Mouse (Mus musculus): ENCODE data around the gene Mrps11.

Mrps11 gene

DNA sequence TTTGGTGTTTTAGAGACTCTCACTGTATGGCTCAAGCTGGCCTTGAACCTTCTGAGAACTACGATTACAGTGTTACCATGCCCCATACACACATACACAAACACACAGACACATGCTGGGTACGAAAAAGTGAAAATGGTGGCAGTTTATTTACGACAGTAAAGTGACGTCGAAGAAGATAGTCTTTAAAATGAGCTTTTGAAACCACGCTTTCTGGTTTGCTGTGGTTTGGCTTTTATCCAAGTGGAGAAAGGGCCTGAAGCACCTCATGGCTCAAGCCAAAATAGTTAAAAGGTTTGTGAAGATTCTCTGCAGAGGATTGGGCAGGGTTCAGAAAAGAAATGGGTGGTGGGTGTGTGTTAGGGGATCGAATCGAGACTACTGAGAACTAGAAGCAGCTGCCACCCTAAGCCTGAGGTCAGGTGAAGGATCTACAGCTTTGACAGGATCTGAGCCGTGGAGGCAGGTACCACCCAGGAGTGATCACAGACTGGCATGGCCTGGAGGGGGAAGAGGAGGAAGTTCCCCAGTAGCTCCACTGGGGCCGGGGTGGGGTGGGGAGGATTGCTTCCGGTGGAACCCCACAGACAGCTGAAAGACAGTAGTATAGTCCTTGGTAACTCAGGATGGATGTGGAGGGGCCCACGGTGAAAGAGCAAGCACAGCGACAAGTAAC is 11.1 kb downstream of the Mrps11 start:
- DNase-seq (ENCODE audit: low spot score in 2 of 2): no peak

DNA sequence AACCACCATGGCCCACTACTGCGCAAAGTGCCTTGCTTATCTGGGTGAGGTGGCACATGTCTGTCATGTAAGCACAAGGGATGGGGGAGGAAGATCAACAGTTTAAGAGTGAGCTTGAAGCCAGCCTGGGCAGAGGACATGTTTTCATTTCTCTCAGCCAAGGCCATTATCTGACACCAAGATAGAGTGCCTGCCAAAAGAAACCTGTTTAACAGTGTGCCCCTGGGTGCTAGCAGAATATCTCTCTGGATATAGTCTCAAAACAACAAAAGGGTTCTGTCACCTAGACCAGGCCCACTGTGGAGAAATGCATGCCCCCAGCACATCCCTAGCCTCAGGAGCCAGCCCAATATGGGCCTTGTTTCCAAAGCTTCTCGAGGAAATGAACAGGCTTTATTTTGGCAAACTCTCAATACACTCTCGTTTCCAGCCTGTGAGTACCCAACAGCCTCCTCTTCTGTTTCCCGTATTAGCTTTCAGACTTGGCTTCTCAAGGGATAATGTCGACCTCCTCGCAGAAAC is 11.7 kb downstream of the Mrps11 start:
- DNase-seq (ENCODE audit: low spot score in 2 of 2): no peak

DNA sequence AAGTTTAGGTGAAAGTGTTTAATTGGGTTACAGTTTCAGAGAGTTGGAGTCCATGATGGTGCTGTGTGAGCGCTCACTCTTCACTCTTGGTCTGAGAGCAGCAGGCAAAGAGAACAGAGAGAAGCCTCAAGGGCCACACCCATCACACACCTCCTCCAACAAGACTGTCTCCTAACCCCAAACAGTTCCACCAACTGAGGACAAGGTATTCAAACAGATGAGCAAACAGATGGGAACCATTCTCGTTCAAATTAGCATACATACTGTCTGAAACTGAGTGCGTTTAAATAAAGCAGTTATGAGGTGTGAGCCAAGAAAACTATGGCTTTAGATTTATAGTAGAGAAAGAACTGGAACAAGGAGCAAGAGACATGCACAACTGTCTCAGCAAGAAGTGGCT is 13.7 kb downstream of the Mrps11 start:
- DNase-seq (ENCODE audit: low spot score in 2 of 2): no peak

DNA sequence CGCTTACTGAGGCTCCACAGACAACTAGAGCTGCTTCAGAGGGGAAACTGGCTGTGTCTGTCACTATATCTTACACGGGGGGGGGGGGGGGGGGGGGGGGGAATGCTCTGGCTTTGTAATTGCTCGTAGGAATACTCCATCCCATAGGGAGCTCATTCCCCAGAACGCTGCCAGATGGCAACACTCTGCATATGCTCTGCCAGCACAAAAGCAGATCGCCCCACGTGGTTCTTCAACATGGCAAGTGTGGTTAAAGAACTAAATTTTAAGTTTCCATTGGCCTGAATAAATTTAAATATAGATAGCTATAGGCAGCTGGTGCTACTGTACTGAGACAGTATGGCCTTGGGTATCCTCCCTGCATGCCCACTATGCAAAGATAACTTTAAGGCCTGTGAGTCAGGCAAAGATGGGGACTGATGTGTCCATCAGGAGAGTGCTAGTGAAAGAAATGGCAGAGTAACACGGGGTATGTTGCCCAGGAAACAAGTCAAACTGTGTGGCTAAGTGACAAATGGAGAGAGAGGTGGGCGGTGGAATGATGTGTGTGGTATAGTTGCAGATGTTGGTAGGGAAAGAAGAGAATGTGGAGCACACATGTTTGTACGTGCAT is 15.0 kb downstream of the Mrps11 start:
- DNase-seq (ENCODE audit: low spot score in 2 of 2): peak; percentile 88 to 91

DNA sequence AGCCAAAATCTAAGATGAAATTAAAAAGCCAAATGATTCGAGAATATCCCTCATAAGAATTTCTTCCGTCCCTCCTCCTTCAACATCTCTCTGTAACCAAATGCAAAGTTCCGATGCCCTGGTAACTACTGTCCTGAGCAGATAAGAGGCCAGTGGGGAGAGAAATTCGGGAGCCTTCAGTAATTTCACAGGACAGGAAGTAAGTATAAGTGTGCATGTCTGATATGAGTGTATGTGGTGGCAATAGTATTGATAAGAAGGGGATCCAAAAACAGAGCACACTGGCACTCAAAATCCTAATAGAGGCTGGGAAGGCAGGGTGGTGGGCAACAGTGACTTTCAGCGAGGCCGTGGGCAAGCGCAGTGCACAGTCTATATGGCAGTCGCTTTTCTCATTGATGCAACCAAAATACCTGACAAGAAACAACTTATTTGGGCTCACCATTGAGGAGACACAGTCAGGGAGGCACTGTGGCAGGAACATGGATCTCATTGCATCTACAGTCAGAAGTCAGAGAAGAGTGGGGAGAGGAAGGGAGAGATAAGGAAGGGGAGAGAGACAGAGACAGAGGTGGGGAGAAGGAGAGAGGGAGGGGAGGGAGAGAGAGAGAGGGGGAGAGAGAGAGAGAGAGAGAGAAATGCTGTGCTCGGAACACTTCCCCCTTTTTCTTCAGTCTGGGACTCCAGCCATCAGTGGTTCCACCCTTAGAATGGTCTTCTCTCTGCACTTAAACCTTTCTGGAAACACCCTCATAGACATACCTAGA is 17.0 kb downstream of the Mrps11 start:
- no peak for DNase-seq (ENCODE audit: low spot score in 2 of 2)

DNA sequence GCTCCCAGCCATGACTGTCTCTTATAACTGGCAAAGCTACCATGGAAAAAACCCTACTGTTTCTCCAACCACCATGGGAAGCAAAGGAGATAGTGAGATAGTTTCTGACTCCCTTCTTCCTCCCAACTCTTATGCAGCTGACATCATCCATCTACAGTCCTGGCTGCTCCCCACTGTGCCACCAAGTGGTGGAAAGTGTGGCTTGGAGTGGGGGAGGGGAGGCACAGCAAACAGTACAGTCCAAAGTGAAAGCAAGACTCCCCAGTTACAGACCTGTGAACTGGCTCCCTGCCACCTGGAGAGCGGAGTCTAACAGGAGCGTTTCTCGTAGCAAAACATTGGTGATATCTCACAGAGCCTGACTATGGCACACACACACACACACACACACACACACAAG is 20.9 kb downstream of the Mrps11 start:
- no peak for DNase-seq (ENCODE audit: low spot score in 2 of 2)

DNA sequence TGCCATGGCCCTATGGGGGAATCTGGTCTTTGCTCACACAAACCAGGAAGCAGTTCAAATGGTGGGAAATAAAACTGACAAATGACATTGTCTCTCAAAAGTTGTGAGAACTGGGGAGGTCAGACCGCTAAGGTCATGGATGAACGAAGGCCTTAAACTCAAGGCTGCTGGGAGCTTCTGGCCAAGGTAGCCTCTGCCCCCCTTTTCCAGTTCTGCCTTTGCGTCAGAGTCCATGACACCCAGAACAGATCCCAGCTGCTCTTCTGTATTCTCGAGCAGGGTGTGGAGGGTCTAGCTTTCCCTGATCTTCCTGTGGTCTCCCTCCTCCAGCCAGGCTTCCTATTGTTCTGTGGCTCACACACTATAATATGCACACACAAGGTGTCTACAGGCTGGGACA is 24.3 kb downstream of the Mrps11 start:
- DNase-seq (ENCODE audit: low spot score in 2 of 2): no peak

DNA sequence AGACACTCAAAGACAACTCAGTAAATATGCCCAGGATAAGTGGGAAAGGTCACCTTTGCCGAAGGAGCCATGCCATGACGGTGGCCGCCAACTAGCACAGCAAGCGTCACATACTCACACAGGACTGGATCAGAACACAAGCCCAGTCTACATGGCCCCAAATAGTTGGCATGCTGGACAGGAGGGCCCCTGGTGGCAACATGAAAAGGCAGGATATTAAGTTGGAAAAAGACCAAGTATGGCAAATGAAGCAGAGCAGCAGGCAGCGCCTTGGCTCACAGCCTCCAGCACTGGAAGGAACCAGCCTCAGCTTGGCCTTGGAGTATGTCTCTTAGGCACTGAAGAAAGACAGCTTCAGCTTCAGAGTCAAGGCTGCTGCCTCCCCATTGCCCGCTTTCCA is 30.9 kb downstream of the Mrps11 start:
- DNase-seq (ENCODE audit: low spot score in 2 of 2): peak in 1 of 2 experiments; percentile 16

DNA sequence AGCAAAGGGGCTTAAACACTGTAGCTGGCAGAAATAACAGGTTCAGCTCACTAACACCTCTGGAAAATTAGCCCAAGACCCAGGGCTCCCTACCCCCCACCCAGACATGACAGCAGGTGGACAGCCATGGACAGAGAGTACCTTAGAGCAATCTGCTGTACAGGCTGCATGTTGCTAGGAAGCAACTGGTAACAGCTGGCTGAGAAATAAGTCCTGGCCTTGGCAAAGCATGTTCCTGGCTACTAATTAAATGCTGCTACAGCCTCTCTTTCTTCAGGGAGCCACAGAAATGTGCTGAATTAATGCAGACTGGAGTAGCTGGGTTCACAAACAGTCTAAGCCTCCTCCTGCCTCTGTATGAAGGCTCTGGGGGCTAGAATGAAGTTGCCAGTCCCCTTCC is 31.8 kb downstream of the Mrps11 start:
- DNase-seq (ENCODE audit: low spot score in 2 of 2): peak in 1 of 2 experiments; percentile 20

DNA sequence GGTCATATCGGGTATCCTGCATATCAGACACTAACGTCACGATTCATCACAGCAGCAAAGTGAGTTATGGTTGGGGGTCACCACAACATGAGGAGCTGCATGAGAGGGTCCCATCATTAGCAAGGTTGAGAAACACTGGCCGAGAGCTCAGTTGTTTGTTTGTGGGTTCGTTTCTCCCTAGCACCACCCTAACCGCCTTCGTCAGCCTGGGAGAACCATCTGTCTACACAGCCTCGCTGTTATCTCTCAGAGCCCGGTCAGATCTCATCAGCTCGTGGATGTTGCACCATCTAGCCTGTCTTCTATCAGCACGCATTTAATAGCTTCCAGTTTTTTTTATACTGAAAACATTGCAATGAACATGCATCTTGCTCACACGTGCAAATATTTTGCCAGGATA is 35.4 kb downstream of the Mrps11 start:
- peak in 1 of 2 experiments; percentile 9 for DNase-seq (ENCODE audit: low spot score in 2 of 2)

DNA sequence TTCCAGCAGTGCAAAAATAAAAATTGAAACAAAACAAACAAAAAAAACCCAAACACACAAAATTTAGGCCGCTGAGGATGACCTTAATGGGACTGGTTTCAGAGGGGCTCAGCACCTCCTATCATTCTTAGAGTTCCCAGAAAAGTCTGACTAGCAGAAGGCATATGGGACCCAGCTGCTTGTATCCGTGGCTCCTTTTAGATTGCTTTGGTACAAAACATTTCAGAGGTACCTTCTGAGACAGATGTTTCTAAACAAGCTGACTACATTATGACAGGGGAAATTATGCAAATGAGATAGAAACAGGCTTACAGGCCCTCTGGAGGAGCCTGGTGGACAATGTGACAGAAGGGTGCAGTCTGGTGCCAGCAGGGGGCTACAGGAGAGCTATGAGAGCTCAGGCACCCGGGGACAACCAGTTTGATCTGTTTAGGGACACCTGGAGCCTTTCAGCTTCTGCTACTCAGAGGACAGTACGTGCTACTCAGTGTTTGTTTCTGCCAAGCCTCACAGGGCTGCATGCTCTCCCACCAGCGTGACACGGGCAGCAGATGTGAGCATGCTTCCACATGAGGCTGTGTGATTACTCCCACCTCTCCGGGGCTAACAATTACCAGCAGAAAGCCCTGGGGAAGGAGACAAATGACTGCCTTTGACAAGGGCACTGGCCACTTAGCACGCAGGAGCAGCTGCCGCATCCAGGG is 43.9 kb downstream of the Mrps11 start:
- DNase-seq (ENCODE audit: low spot score in 2 of 2): peak in 1 of 2 experiments; percentile 28

DNA sequence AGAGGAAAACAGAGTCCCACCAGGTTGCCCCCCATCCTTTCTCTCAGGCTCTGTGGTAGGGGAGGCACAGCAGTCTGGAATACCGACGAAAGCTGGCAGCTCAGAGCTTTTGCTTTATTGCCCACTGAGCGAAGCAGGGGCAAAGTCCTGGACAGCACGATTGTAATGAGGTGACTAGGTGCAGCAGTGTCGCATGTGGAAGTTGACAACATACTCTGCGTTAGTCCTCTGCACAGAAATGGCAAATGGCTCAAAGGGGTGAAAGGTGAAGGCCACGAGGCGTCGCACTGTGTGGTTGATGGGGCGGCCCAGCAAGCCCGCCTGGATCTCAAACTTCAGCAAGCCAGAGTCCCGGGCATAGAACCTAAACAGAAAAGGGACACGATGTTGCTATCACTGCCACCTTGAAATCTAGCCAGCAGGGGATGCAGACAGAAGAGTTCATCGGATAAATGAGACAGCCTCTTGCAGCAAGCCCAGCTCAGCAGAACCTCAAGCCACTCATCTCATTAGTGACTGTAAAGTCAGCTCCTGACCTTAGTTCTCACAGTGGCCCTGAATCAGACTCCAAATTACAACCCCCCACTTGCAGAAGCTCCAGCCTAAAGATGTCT is 44.9 kb downstream of the Mrps11 start:
- DNase-seq (ENCODE audit: low spot score in 2 of 2): peak in 1 of 2 experiments; percentile 17

DNA sequence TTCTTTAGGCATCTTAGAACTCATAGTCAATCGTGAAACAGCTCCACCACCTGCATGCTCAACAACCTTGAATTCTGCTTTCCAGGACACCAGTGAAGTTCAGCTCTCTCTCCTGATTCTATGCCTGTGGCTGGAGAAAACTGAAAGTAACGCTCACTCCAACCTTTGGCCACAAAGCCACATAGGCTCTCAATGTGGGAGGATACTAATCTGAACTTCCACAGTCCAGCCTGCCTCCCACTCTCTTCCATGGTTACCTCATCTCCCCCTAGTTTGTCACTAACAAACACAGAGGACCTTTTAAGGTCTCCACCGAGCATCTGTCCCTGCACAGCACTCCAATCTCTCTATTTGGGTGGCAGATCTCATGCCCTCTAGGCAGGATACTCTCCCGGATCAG is 52.7 kb downstream of the Mrps11 start:
- DNase-seq (ENCODE audit: low spot score in 2 of 2): peak in 1 of 2 experiments; percentile 10

DNA sequence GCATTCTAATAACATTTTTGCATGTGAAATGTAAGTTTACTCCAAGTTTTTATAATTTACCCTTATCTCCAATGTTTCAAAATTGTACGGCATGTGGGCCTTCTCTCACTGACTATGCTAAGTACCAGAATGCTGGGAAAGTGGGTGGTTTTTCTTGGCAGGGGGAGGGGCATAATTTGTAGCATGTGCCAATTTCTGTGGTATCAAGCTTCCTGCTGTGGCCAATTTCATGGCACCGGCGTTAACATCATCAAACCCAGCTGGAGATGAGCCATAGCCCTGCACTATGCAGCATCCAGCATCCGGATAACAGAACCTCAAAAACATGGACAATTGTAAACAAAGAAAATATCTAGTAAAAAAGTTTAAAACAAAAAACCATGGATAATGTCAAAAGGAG is 54.3 kb downstream of the Mrps11 start:
- DNase-seq (ENCODE audit: low spot score in 2 of 2): peak in 1 of 2 experiments; percentile 13

DNA sequence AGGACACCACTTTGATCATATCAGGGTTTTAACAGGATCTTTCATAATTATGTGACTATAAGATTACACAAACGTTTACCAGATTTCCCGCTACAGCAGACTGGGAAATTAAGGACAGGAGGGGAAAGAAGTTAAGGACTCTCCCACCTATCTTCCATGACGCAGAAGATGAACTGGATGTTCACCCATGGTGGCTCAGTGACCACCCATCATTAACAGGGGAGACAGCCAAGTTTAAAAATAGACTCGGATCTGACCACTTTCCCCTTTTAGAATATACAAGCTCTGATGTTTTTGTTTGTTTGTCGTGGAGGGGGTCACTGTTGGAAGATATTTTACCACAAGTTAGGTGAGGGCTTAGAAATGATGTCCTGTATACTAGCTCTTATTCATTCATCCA is 58.7 kb downstream of the Mrps11 start:
- DNase-seq (ENCODE audit: low spot score in 2 of 2): no peak
